Mouse (Mus musculus) liver, adult 2 months (tissue): ENCODE data around the gene S100z. TPM values are rescaled to one million over a fixed set of nuclear protein-coding genes. Genes with fewer than 3 reads are reported as not detected.

Experiments
- DNase-seq: peaks from one replicate; pipeline ENCODE4 v3.0.0-alpha.2; 2011; ENCODE audit warnings: low read depth, low spot score; ENCODE audit errors: extremely low read depth
- H3K27ac ChIP-seq: fragments of 200-500 bp; replicated peaks from 2 replicates; pipeline ENCODE4 v1.5.1; 2012; ENCODE audit warnings: low read depth, mild to moderate bottlenecking, control low read depth, inconsistent platforms, low read length; ENCODE audit not compliant: insufficient read depth
- H3K27me3 ChIP-seq: fragments of 200-500 bp; 2 replicates; pipeline ENCODE4 v1.6.1; 2012; ENCODE audit warnings: mild to moderate bottlenecking, moderate library complexity, low read length, inconsistent platforms; ENCODE audit not compliant: control insufficient read depth, insufficient read depth
- H3K36me3 ChIP-seq: fragments of 200-500 bp; 2 replicates; pipeline ENCODE4 v1.6.1; 2012; ENCODE audit warnings: low read length, inconsistent platforms; ENCODE audit not compliant: control insufficient read depth, insufficient read depth
- H3K4me1 ChIP-seq: fragments of 200-500 bp; 2 replicates; pipeline ENCODE4 v1.6.1; 2011; ENCODE audit warnings: low read length; ENCODE audit not compliant: control insufficient read depth, insufficient read depth
- H3K4me3 ChIP-seq: fragments of 200-500 bp; 2 replicates; pipeline ENCODE4 v1.5.1; 2011; ENCODE audit warnings: low read depth, mild to moderate bottlenecking, control low read depth, low read length, moderate library complexity; ENCODE audit not compliant: insufficient read depth
- H3K79me2 ChIP-seq: fragments of 200-500 bp; 2 replicates; pipeline ENCODE4 v1.6.1; 2012; ENCODE audit warnings: inconsistent platforms, mild to moderate bottlenecking, low read length, moderate library complexity; ENCODE audit not compliant: control insufficient read depth, insufficient read depth
- H3K9ac ChIP-seq: fragments of 200-500 bp; 2 replicates; pipeline ENCODE4 v1.6.1; 2012; ENCODE audit warnings: low read depth, mild to moderate bottlenecking, control low read depth, inconsistent platforms, low read length
- CTCF ChIP-seq: fragments of 200-500 bp; IDR thresholded peaks from 2 replicates; pipeline ENCODE4 v1.5.1; 2011; ENCODE audit warnings: low read depth, low read length, control low read depth
- POLR2A ChIP-seq: fragments of 200-500 bp; IDR thresholded peaks from 2 replicates; pipeline ENCODE4 v1.6.1; 2011; ENCODE audit warnings: low read length, control low read depth; ENCODE audit not compliant: insufficient read depth; ENCODE audit errors: extremely low read depth
- WGBS: fragments of 180-500 bp; shearing (Covaris S2); methylation state at CpG from one replicate; pipeline ENCODE4 v1.1.7; 2018; 5-methylcytosine and 5-hydroxymethylcytosine counted together
- polyA plus RNA-seq: library from polyadenylated mRNA; depleted of rRNA; stranded (reverse); fragments of >200 nt; gene quantifications from 2 replicates; pipeline ENCODE4 v1.2.3, GENCODE M21; 2012
- total RNA-seq: library from RNA; depleted of rRNA; stranded (reverse); fragments of >200 nt; gene quantifications from 2 replicates; pipeline ENCODE4 v1.2.3, GENCODE M21; 2014

Gene S100z
- total and polyA plus RNA-seq, 2 experiments = not detected

DNA sequence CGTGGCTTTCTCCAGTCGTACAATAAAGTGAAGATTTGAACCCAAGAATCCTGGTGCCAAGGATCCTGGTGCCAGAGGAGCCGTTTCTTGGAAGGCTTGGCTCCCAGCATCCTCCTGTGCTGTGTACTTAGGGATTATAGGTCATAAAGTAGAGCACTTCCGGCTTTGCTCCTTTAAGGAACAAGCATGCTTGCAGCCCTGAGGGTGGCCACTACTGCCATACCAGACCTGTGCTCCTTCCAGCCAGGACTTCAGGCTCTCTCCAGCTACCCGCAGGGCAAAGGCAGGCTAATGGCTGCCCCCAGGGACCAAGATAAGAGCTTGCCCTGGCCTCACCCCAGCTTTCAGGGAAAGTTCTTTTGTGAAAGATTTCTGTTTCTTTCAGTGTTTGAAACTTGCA is 14.8 kb upstream of the S100z start:
- H3K9ac ChIP-seq = no peak overlapping the region
- H3K79me2 ChIP-seq = no peaks in the 10 kb centered on the region
- H3K4me1 ChIP-seq = peaks cover 8% of the 10 kb centered on the region; the same call in 1 of the 2 replicates
- 87% methylated on average over 5 of the region's 5 CpGs for WGBS
- no peaks in the 10 kb centered on the region for H3K27me3 ChIP-seq
- DNase-seq = no peak
- TF ChIP-seq POLR2A (no peak), CTCF (no peak)
- no peak overlapping the region for H3K27ac ChIP-seq
- no peak overlapping the region for H3K4me3 ChIP-seq
- H3K36me3 ChIP-seq = no peaks in the 10 kb centered on the region

DNA sequence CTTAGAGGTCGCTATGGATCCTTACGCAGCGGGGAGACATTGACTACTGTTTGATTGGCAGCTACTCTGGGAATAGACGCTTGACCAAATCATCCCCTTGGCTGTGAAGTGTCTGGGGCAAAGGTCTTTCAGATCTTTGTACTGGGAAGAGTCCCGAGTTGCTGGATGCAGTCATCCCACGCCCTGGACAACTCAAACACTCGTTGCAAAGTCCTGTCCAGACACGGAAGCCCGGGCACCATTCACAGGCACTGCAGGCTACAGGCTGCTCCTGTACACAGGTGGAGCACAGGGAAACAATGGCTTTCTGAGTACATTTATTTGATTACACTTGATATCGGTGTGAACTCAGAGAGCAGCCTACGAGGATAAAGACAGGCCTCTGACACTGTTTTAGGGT is 12.8 kb upstream of the S100z start:
- no peaks in the 10 kb centered on the region for H3K79me2 ChIP-seq
- H3K27ac ChIP-seq = no peak overlapping the region
- peaks cover 8% of the 10 kb centered on the region; the same call in 1 of the 2 replicates for H3K4me1 ChIP-seq
- 26% methylated on average over 11 of the region's 11 CpGs for WGBS
- TF ChIP-seq POLR2A (no peak), CTCF (no peak)
- DNase-seq = peak; percentile 90
- no peak overlapping the region for H3K9ac ChIP-seq
- H3K36me3 ChIP-seq = no peaks in the 10 kb centered on the region
- no peaks in the 10 kb centered on the region for H3K27me3 ChIP-seq
- no peak overlapping the region for H3K4me3 ChIP-seq

DNA sequence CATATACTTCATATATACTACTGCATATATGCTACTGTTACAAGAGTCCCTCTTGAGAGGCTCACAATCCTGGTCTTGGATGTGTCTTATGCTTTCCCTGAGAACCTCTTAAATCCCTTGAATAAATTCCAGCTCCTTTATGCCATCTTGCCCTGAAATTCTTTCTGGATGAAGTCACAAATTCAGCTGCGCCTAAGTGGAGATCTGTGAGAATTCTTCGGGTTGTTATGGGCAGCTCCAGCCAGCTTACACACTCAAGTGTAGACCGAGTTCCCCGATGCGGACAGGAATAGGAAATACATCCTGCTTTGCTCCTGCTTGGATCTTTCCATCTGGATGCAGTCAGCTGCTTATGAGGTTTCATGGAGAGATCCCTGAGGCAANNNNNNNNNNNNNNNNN is 6.1 kb upstream of the S100z start:
- no peak for DNase-seq

DNA sequence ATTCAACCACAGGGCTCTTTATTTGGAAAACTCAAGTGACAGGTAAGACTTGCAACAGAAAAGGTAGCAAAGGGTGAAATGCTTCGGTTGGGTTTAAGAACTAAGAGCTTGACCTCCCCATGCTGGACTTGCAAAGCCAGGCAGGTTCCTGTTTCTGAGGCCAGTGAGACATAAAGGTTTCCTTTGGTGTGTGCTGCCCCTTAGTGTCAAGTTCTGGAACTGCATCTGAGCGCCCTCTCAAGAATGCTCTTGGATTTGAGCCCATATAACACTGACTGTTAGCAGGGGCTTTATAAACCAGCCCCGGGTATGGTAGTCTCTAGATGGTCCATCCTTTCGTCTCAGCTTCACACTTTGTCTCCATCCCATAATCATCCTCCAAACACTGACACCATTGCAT is 2.9 kb upstream of the S100z start:
- no peaks in the 10 kb centered on the region for H3K79me2 ChIP-seq
- H3K36me3 ChIP-seq = no peaks in the 10 kb centered on the region
- H3K27ac ChIP-seq = no peak overlapping the region
- TF ChIP-seq CTCF = peak; percentile 72
- no peak for TF ChIP-seq POLR2A
- DNase-seq = peak; percentile 48
- H3K27me3 ChIP-seq = no peaks in the 10 kb centered on the region
- no peak overlapping the region for H3K9ac ChIP-seq
- no peak overlapping the region for H3K4me3 ChIP-seq
- H3K4me1 ChIP-seq = no peaks in the 10 kb centered on the region
- WGBS = 9% methylated on average over 4 of the region's 4 CpGs

More for the DNA sequence above, 6.1 kb upstream of the S100z start:
- Histone ChIP-seq H3K4me1 (no peaks in the 10 kb centered on the region), H3K27ac (no peak overlapping the region), H3K36me3 (no peaks in the 10 kb centered on the region), H3K4me3 (no peak overlapping the region), H3K79me2 (no peaks in the 10 kb centered on the region), H3K27me3 (no peaks in the 10 kb centered on the region), H3K9ac (no peak overlapping the region)
- 65% methylated on average over 5 of the region's 5 CpGs for WGBS
- TF ChIP-seq CTCF (no peak), POLR2A (no peak)

DNA sequence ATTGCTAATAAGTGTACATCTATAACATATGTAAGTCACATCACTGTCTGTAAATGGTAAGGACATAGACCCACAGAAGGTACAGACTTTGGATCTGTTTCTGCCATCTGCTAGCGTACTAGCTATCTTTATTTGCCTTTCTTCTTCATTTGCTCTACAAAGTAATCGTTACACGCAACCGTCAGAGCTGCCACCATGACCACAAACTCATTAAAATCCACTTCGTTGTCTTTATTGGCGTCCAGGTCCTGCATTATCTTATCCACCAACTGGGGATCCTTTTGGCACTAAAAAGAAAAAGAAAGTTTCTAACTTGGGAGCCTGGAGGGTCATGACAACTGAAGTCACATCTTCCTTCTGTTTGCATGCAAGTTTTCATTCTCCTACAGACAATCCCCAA is 1.3 kb downstream of the S100z start:
- no peak overlapping the region for H3K9ac ChIP-seq
- 69% methylated on average over 6 of the region's 6 CpGs for WGBS
- TF ChIP-seq CTCF (no peak), POLR2A (no peak)
- no peak overlapping the region for H3K4me3 ChIP-seq
- no peaks in the 10 kb centered on the region for H3K36me3 ChIP-seq
- no peaks in the 10 kb centered on the region for H3K27me3 ChIP-seq
- no peak overlapping the region for H3K27ac ChIP-seq
- no peak for DNase-seq
- H3K79me2 ChIP-seq = no peaks in the 10 kb centered on the region
- H3K4me1 ChIP-seq = no peaks in the 10 kb centered on the region

DNA sequence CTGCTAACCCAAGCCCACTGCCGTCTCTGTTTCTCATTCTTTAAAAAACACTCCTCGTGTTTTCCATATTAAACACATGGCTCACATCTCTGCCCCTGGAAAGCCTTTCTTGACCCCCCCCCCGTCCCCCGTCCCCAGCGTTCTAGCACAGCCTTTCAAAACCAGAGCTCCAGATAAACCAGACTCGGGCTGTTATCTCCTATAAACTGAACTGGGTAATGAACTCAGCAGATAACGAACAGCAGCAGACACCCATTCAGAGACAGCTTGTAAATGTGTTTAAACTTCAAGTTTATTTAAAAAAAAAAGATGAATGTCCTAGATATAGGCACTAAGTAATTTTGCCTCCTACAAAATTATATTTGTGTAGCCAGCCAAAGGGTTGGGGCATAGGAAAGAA is 3.4 kb downstream of the S100z start:
- 51% methylated on average over 7 of the region's 7 CpGs for WGBS

More for the DNA sequence above, 3.4 kb downstream of the S100z start:
- H3K27ac ChIP-seq = no peak overlapping the region
- no peaks in the 10 kb centered on the region for H3K36me3 ChIP-seq
- no peaks in the 10 kb centered on the region for H3K4me1 ChIP-seq
- H3K4me3 ChIP-seq = no peak overlapping the region
- H3K79me2 ChIP-seq = no peaks in the 10 kb centered on the region
- TF ChIP-seq CTCF (no peak), POLR2A (no peak)
- no peak for DNase-seq
- no peak overlapping the region for H3K9ac ChIP-seq
- H3K27me3 ChIP-seq = no peaks in the 10 kb centered on the region
